Mouse (Mus musculus) lung, adult 2 months (tissue): Measurements from ENCODE around the gene Osgin1.

Experiments used
- CTCF ChIP-seq: fragments of 200-500 bp; IDR thresholded peaks from 2 replicates; pipeline ENCODE4 v1.5.1; 2011; ENCODE audit warnings: mild to moderate bottlenecking, low read length, control low read depth; ENCODE audit not compliant: insufficient read depth
- POLR2A ChIP-seq: fragments of 200-500 bp; IDR thresholded peaks from 2 replicates; pipeline ENCODE4 v1.6.1; 2011; ENCODE audit warnings: low read depth, mild to moderate bottlenecking, control low read depth, low read length, borderline replicate concordance; ENCODE audit errors: extremely low read depth

DNA sequence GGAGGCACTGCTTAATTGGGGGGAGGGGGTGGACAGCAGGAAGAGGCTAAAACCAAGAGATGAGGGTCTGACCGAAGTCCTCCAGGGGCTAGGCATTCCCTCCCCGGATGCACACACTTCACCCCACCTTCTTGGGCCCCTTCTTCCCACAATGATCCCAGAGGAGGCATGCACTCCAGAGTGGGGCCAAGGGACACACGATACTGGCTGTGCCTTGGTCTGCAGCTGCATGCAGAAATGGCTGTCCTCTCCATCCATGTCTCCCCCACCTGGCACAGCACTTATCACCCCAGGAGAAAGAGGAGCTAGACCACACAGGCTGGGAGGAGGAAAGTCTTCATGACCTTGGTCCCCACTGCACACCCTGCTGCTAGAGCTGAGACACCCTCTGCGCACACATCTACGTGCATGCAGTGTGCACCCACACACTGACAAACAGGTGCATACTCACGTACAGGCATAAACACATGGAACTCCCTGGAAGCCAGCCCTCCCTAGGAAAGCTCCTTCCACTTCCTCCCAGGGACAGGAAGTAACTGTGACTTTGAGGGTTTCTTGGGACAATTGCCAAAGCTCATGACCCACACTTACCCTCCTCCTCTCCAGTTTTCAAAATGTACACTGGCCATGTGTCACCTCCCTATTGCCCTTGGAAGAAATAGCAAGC is 7.7 kb upstream of the Osgin1 start:
- TF ChIP-seq CTCF (no peak), POLR2A (no peak)
